Mouse (Mus musculus) stomach, postnatal 0 days (tissue): ENCODE measurements around the gene AI661453. TPM values are rescaled to one million over a fixed set of nuclear protein-coding genes. Genes with fewer than 3 reads are reported as not detected.

ENCODE experiments used
- ATAC-seq: fragments of 200-750 bp; cut with Nextera tagmentation; 2 replicates; pipeline ENCODE4 v1.8.0; 2017; ENCODE audit not compliant: low FRiP score, low TSS enrichment
- DNase-seq: peaks from one replicate; pipeline ENCODE4 v3.0.0-alpha.2; 2016; ENCODE audit warnings: low spot score
- H3K27ac ChIP-seq: fragments of 300-500 bp; sonication (generic); replicated peaks from 2 replicates; pipeline ENCODE4 v1.5.1; 2014; ENCODE audit warnings: mild to moderate bottlenecking, control low read depth
- H3K27me3 ChIP-seq: fragments of 300-500 bp; sonication (generic); 2 replicates; pipeline ENCODE4 v1.6.1; 2014; ENCODE audit warnings: low read length; ENCODE audit not compliant: control insufficient read depth, insufficient read depth
- H3K36me3 ChIP-seq: fragments of 300-500 bp; sonication (generic); 2 replicates; pipeline ENCODE4 v1.6.1; 2014; ENCODE audit warnings: low read length, mixed read lengths; ENCODE audit not compliant: control insufficient read depth, insufficient read depth
- H3K4me1 ChIP-seq: fragments of 300-500 bp; sonication (generic); replicated peaks from 2 replicates; pipeline ENCODE4 v1.6.1; 2014; ENCODE audit warnings: antibody characterized with exemption; ENCODE audit not compliant: control insufficient read depth, insufficient read depth
- H3K4me2 ChIP-seq: fragments of 300-500 bp; sonication (generic); replicated peaks from 2 replicates; pipeline ENCODE4 v1.6.1; 2014; ENCODE audit warnings: low read depth, mild to moderate bottlenecking, control low read depth, moderate library complexity
- H3K4me3 ChIP-seq: fragments of 300-500 bp; sonication (generic); 2 replicates; pipeline ENCODE4 v1.5.1; 2014; ENCODE audit warnings: low read depth, low read length, control low read depth
- H3K9ac ChIP-seq: fragments of 300-500 bp; sonication (generic); 2 replicates; pipeline ENCODE4 v1.6.1; 2014; ENCODE audit warnings: mild to moderate bottlenecking, low read length, control low read depth, mixed read lengths
- H3K9me3 ChIP-seq: fragments of 300-500 bp; sonication (generic); 2 replicates; pipeline ENCODE4 v1.6.1; 2016; ENCODE audit warnings: low read length; ENCODE audit not compliant: control insufficient read depth
- CTCF ChIP-seq: IDR thresholded peaks from 2 replicates; pipeline ENCODE4 v1.5.1; 2016; ENCODE audit warnings: antibody characterized with exemption, low read depth, mild to moderate bottlenecking, moderate library complexity
- EP300 ChIP-seq: optimal IDR thresholded peaks from 2 replicates; pipeline ENCODE3; 2016; ENCODE audit warnings: antibody characterized with exemption
- WGBS: fragments of 180-500 bp; shearing (Covaris S2); extraction: QIAGEN DNeasy Blood & Tissue Kit; methylation state at CpG from one replicate; pipeline ENCODE4 v1.1.7; 2014; 5-methylcytosine and 5-hydroxymethylcytosine counted together
- polyA plus RNA-seq: library from polyadenylated mRNA; unstranded; fragments of >200 nt; fragmentation: Nextera tagmentation; extraction: Ambion mirVana; gene quantifications from 2 replicates; pipeline ENCODE4 v1.2.1, GENCODE M21; 2015

Gene AI661453
- polyA plus RNA-seq, 1 experiment from 2014 or later, result 8.9 TPM

GRCm38 (mm10) chr17:47479887-47480286 is 43.5 kb downstream of the AI661453 start:
- H3K4me2 ChIP-seq, result no peak overlapping the region
- H3K4me3 ChIP-seq, result no peak overlapping the region
- 47% methylated on average over 3 of the region's 3 CpGs for WGBS
- no peaks in the 10 kb centered on the region for H3K36me3 ChIP-seq
- H3K4me1 ChIP-seq, result peaks cover 4% of the 10 kb centered on the region; the same call in 1 of the 2 replicates
- H3K9ac ChIP-seq, result no peak overlapping the region
- H3K9me3 ChIP-seq, result no peaks in the 10 kb centered on the region
- no peak for TF ChIP-seq EP300
- no peak for TF ChIP-seq CTCF
- no peaks in the 10 kb centered on the region for H3K27me3 ChIP-seq
- no peak overlapping the region for H3K27ac ChIP-seq
- DNase-seq, result no peak
- ATAC-seq, result no peak

GRCm38 (mm10) chr17:47482401-47482800 is 46.0 kb downstream of the AI661453 start:
- no peak overlapping the region for H3K27ac ChIP-seq
- TF ChIP-seq EP300, result no peak
- TF ChIP-seq CTCF, result peak; percentile 88
- no peaks in the 10 kb centered on the region for H3K36me3 ChIP-seq
- no peak for ATAC-seq
- H3K27me3 ChIP-seq, result no peaks in the 10 kb centered on the region
- 52% methylated on average over 2 of the region's 2 CpGs for WGBS
- no peak overlapping the region for H3K4me2 ChIP-seq
- no peaks in the 10 kb centered on the region for H3K9me3 ChIP-seq
- peak; percentile 87 for DNase-seq
- H3K4me1 ChIP-seq, result peaks cover 4% of the 10 kb centered on the region; the same call in 1 of the 2 replicates
- H3K4me3 ChIP-seq, result no peak overlapping the region
- H3K9ac ChIP-seq, result no peak overlapping the region

- no peak for TF ChIP-seq CTCF
- TF ChIP-seq EP300, result no peak
- Histone ChIP-seq H3K4me3 (no peak overlapping the region), H3K9me3 (no peaks in the 10 kb centered on the region), H3K4me2 (no peak overlapping the region), H3K36me3 (0 out of 2 replicates have a peak, but pooled peaks cover 8% of the 10 kb centered on the region), H3K4me1 (peaks cover 4% of the 10 kb centered on the region; the same call in 1 of the 2 replicates), H3K9ac (no peak overlapping the region), H3K27me3 (no peaks in the 10 kb centered on the region), H3K27ac (peak overlapping the region; percentile 89)
- WGBS, result 25% methylated on average over 1 of the region's 1 CpGs
- ATAC-seq (peak; percentile 91), DNase-seq (peak; percentile 82)
Measured at GRCm38 (mm10) chr17:47484241-47484921, 48.0 kb downstream of the AI661453 start.

- DNase-seq (no peak), ATAC-seq (no peak)
- WGBS, result 4% methylated on average over 3 of the region's 3 CpGs
- Histone ChIP-seq H3K9me3 (no peaks in the 10 kb centered on the region), H3K4me1 (peaks cover 4% of the 10 kb centered on the region; the same call in 1 of the 2 replicates), H3K36me3 (0 out of 2 replicates have a peak, but pooled peaks cover 8% of the 10 kb centered on the region), H3K27ac (peak overlapping the region; percentile 89), H3K4me2 (no peak overlapping the region), H3K27me3 (no peaks in the 10 kb centered on the region), H3K4me3 (no peak overlapping the region), H3K9ac (no peak overlapping the region)
- TF ChIP-seq CTCF (no peak), EP300 (no peak)
Measured at GRCm38 (mm10) chr17:47484993-47485392, 48.6 kb downstream of the AI661453 start.

GRCm38 (mm10) chr17:47485791-47486190 is 49.4 kb downstream of the AI661453 start:
- H3K36me3 ChIP-seq, result 0 out of 2 replicates have a peak, but pooled peaks cover 9% of the 10 kb centered on the region
- no peak overlapping the region for H3K9ac ChIP-seq
- H3K4me1 ChIP-seq, result peaks cover 4% of the 10 kb centered on the region; the same call in 1 of the 2 replicates
- DNase-seq (peak; percentile 47), ATAC-seq (no peak)
- 63% methylated on average over 3 of the region's 3 CpGs for WGBS
- TF ChIP-seq CTCF (no peak), EP300 (no peak)
- no peak overlapping the region for H3K4me3 ChIP-seq
- peak overlapping the region; percentile 67; the same call in 1 of the 2 replicates for H3K27ac ChIP-seq
- H3K4me2 ChIP-seq, result no peak overlapping the region
- no peaks in the 10 kb centered on the region for H3K9me3 ChIP-seq
- H3K27me3 ChIP-seq, result no peaks in the 10 kb centered on the region

GRCm38 (mm10) chr17:47490791-47491190 is 54.4 kb downstream of the AI661453 start:
- no peaks in the 10 kb centered on the region for H3K4me1 ChIP-seq
- no peaks in the 10 kb centered on the region for H3K9me3 ChIP-seq
- H3K4me3 ChIP-seq, result no peak overlapping the region
- TF ChIP-seq CTCF, result peak; percentile 57
- TF ChIP-seq EP300, result no peak
- H3K4me2 ChIP-seq, result no peak overlapping the region
- H3K9ac ChIP-seq, result no peak overlapping the region
- peaks cover 45% of the 10 kb centered on the region for H3K36me3 ChIP-seq
- no peak overlapping the region for H3K27ac ChIP-seq
- H3K27me3 ChIP-seq, result no peaks in the 10 kb centered on the region
- ATAC-seq (no peak), DNase-seq (no peak)
- 67% methylated on average over 9 of the region's 9 CpGs for WGBS
